19 mouse cellular contexts compared by ENCODE assay signal in genomic region chr2:45751746-45752145, GRCm38 (mm10).
"Had no signal": no experiment of that assay in that cellular context is flagged by ENCODE, and none has a peak within 500 bp of the region (broad histone marks: within the 10 kb centered on the region; RNA-seq: fewer than 3 reads in every experiment).

No protein-coding gene starts in this region.

- DNase-seq: liver, embryonic 13.5 days; liver, postnatal 0 days; lung, adult 2 months; lung, postnatal 14 days; lung, postnatal 36 days; midbrain, embryonic 14.5 days; right cerebral cortex, postnatal 14 days; thymus, adult 18-20 months; thymus, postnatal 14 days; thymus, postnatal 36 days had no signal

- H3K9me3 ChIP-seq: liver, embryonic 13.5 days; liver, embryonic 15.5 days; lung, embryonic 15.5 days; megakaryocyte, embryonic 14.5 days; neural tube, embryonic 13.5 days; stomach, embryonic 15.5 days had no signal

- ATAC-seq: liver, postnatal 0 days; lung, postnatal 0 days had no signal

- H3K27ac ChIP-seq: liver, embryonic 13.5 days; liver, embryonic 15.5 days; lung, embryonic 15.5 days; macrophage; neural tube, embryonic 13.5 days; stomach, embryonic 15.5 days had no signal

- H3K4me1 ChIP-seq: liver, embryonic 13.5 days; liver, embryonic 15.5 days; lung, embryonic 15.5 days; neural tube, embryonic 13.5 days; stomach, embryonic 15.5 days had no signal

- H3K4me3 ChIP-seq: liver, embryonic 13.5 days; liver, embryonic 15.5 days; lung, embryonic 15.5 days; megakaryocyte, embryonic 14.5 days; myocyte; neural tube, embryonic 13.5 days; stomach, embryonic 15.5 days had no signal

- H3K36me3 ChIP-seq: liver, embryonic 13.5 days; liver, embryonic 15.5 days; lung, embryonic 15.5 days; neural tube, embryonic 13.5 days; stomach, embryonic 15.5 days had no signal

- H3K4me2 ChIP-seq: liver, embryonic 13.5 days; liver, embryonic 15.5 days; lung, embryonic 15.5 days; midbrain, embryonic 11.5 days; neural tube, embryonic 13.5 days; stomach, embryonic 15.5 days had no signal

- H3K27me3 ChIP-seq: liver, embryonic 13.5 days; liver, embryonic 15.5 days; lung, embryonic 15.5 days; megakaryocyte, embryonic 14.5 days; neural tube, embryonic 13.5 days; stomach, embryonic 15.5 days had no signal

- H3K9ac ChIP-seq: liver, embryonic 13.5 days; liver, embryonic 15.5 days; liver, postnatal 0 days; lung, embryonic 15.5 days; neural tube, embryonic 13.5 days; stomach, embryonic 15.5 days had no signal
